Mouse (Mus musculus) kidney, embryonic 16.5 days (tissue): ENCODE data around the gene Ppp2r2d. TPM values are rescaled to one million over a fixed set of nuclear protein-coding genes. Genes with fewer than 3 reads are reported as not detected.

ENCODE experiments used
- ATAC-seq: fragments of 200-750 bp; cut with Nextera tagmentation; 2 replicates; pipeline ENCODE4 v1.8.0; 2017; ENCODE audit warnings: moderate TSS enrichment; ENCODE audit not compliant: low FRiP score, low TSS enrichment
- H3K27ac ChIP-seq: fragments of 300-500 bp; sonication (generic); 2 replicates; pipeline ENCODE4 v1.5.1; 2014; ENCODE audit warnings: low read length
- H3K27me3 ChIP-seq: fragments of 300-500 bp; sonication (generic); 2 replicates; pipeline ENCODE4 v1.6.1; 2014; ENCODE audit warnings: low read length, control low read depth, mixed read lengths; ENCODE audit not compliant: insufficient read depth
- H3K36me3 ChIP-seq: fragments of 300-500 bp; sonication (generic); 2 replicates; pipeline ENCODE4 v1.6.1; 2014; ENCODE audit warnings: low read length, control low read depth, mixed read lengths; ENCODE audit not compliant: insufficient read depth
- H3K4me1 ChIP-seq: fragments of 300-500 bp; sonication (generic); 2 replicates; pipeline ENCODE4 v1.6.1; 2014; ENCODE audit warnings: low read length, control low read depth, mixed read lengths; ENCODE audit not compliant: insufficient read depth
- H3K4me2 ChIP-seq: fragments of 300-500 bp; sonication (generic); replicated peaks from 2 replicates; pipeline ENCODE4 v1.6.1; 2014; ENCODE audit warnings: low read depth, low read length
- H3K4me3 ChIP-seq: fragments of 300-500 bp; sonication (generic); 2 replicates; pipeline ENCODE4 v1.5.1; 2014; ENCODE audit warnings: mild to moderate bottlenecking, low read length
- H3K9ac ChIP-seq: fragments of 300-500 bp; sonication (generic); replicated peaks from 2 replicates; pipeline ENCODE4 v1.6.1; 2014; ENCODE audit warnings: low read length
- H3K9me3 ChIP-seq: fragments of 300-500 bp; sonication (generic); 2 replicates; pipeline ENCODE4 v1.6.1; 2016; ENCODE audit warnings: low read length, control low read depth
- WGBS: fragments of 180-500 bp; shearing (Covaris S2); extraction: QIAGEN DNeasy Blood & Tissue Kit; methylation state at CpG from one replicate; pipeline ENCODE4 v1.1.7; 2014; 5-methylcytosine and 5-hydroxymethylcytosine counted together
- polyA plus RNA-seq: library from polyadenylated mRNA; unstranded; fragments of >200 nt; fragmentation: Nextera tagmentation; extraction: Ambion mirVana; gene quantifications from 2 replicates; pipeline ENCODE4 v1.2.1, GENCODE M21; 2015

Ppp2r2d gene
- polyA plus RNA-seq, 1 experiment from 2014 or later = 28.7 TPM

GRCm38 (mm10) chr7:138840594-138841021 is 5.3 kb upstream of the Ppp2r2d start:
- Histone ChIP-seq H3K27me3 (no peaks in the 10 kb centered on the region), H3K27ac (no peak overlapping the region), H3K4me3 (no peak overlapping the region), H3K4me2 (no peak overlapping the region), H3K36me3 (peaks cover 11% of the 10 kb centered on the region), H3K9ac (no peak overlapping the region), H3K9me3 (no peaks in the 10 kb centered on the region), H3K4me1 (peaks cover 11% of the 10 kb centered on the region)
- ATAC-seq = peak; percentile 50; the same call in 1 of the 2 replicates
- WGBS = 42% methylated on average over 4 of the region's 4 CpGs

- no peaks in the 10 kb centered on the region for H3K9me3 ChIP-seq
- H3K4me3 ChIP-seq = no peak overlapping the region
- peaks cover 11% of the 10 kb centered on the region for H3K4me1 ChIP-seq
- H3K4me2 ChIP-seq = no peak overlapping the region
- H3K9ac ChIP-seq = no peak overlapping the region
- ATAC-seq = no peak
- 0 out of 2 replicates have a peak, but pooled peaks cover 3% of the 10 kb centered on the region for H3K36me3 ChIP-seq
- WGBS = 58% methylated on average over 3 of the region's 3 CpGs
- H3K27me3 ChIP-seq = no peaks in the 10 kb centered on the region
- H3K27ac ChIP-seq = no peak overlapping the region
These were observed 4.3 kb upstream of the Ppp2r2d start for GRCm38 (mm10) chr7:138841436-138842151.

GRCm38 (mm10) chr7:138843421-138843820 is 2.5 kb upstream of the Ppp2r2d start:
- Histone ChIP-seq H3K4me3 (no peak overlapping the region), H3K27me3 (no peaks in the 10 kb centered on the region), H3K9me3 (no peaks in the 10 kb centered on the region), H3K36me3 (0 out of 2 replicates have a peak, but pooled peaks cover 3% of the 10 kb centered on the region), H3K4me1 (peaks cover 25% of the 10 kb centered on the region), H3K4me2 (no peak overlapping the region), H3K9ac (no peak overlapping the region), H3K27ac (no peak overlapping the region)
- WGBS = 91% methylated on average over 4 of the region's 4 CpGs
- no peak for ATAC-seq

GRCm38 (mm10) chr7:138845111-138845510 is 768 bp upstream of the Ppp2r2d start:
- Histone ChIP-seq H3K27ac (no peak overlapping the region), H3K9ac (peak overlapping the region; percentile 91), H3K4me2 (peak overlapping the region; percentile 80), H3K4me3 (peak overlapping the region; percentile 84), H3K9me3 (no peaks in the 10 kb centered on the region), H3K4me1 (peaks cover 27% of the 10 kb centered on the region), H3K36me3 (0 out of 2 replicates have a peak, but pooled peaks cover 3% of the 10 kb centered on the region), H3K27me3 (no peaks in the 10 kb centered on the region)
- ATAC-seq = no peak
- 22% methylated on average over 8 of the region's 8 CpGs for WGBS

GRCm38 (mm10) chr7:138846502-138846991 is 668 bp downstream of the Ppp2r2d start:
- H3K36me3 ChIP-seq = 0 out of 2 replicates have a peak, but pooled peaks cover 3% of the 10 kb centered on the region
- peaks cover 27% of the 10 kb centered on the region for H3K4me1 ChIP-seq
- ATAC-seq = peak; percentile 86
- H3K4me3 ChIP-seq = peak overlapping the region; percentile 84
- H3K4me2 ChIP-seq = peak overlapping the region; percentile 93
- H3K27me3 ChIP-seq = no peaks in the 10 kb centered on the region
- WGBS = under 1% methylated on average over 39 of the region's 61 CpGs
- H3K27ac ChIP-seq = peak overlapping the region; percentile 97
- H3K9ac ChIP-seq = peak overlapping the region; percentile 91
- no peaks in the 10 kb centered on the region for H3K9me3 ChIP-seq

GRCm38 (mm10) chr7:138847316-138848027 is 1.6 kb downstream of the Ppp2r2d start:
- Histone ChIP-seq H3K4me1 (peaks cover 27% of the 10 kb centered on the region), H3K27ac (no peak overlapping the region), H3K9me3 (no peaks in the 10 kb centered on the region), H3K36me3 (peaks cover 7% of the 10 kb centered on the region), H3K4me3 (peak overlapping the region; percentile 84), H3K27me3 (no peaks in the 10 kb centered on the region), H3K9ac (peak overlapping the region; percentile 91), H3K4me2 (peak overlapping the region; percentile 93)
- WGBS = 35% methylated on average over 13 of the region's 13 CpGs
- ATAC-seq = no peak

- no peak overlapping the region for H3K27ac ChIP-seq
- H3K9me3 ChIP-seq = no peaks in the 10 kb centered on the region
- H3K9ac ChIP-seq = 0 out of 2 replicates have a peak overlapping the region, but pooled peaks have one; percentile 91
- WGBS = 79% methylated on average over 7 of the region's 7 CpGs
- H3K4me2 ChIP-seq = peak overlapping the region; percentile 93
- no peaks in the 10 kb centered on the region for H3K27me3 ChIP-seq
- H3K36me3 ChIP-seq = peaks cover 10% of the 10 kb centered on the region
- ATAC-seq = no peak
- H3K4me3 ChIP-seq = peak overlapping the region; percentile 84; the same call in 1 of the 2 replicates
- peaks cover 27% of the 10 kb centered on the region for H3K4me1 ChIP-seq
These were observed 2.4 kb downstream of the Ppp2r2d start for GRCm38 (mm10) chr7:138848028-138848920.

- no peak overlapping the region for H3K4me3 ChIP-seq
- H3K36me3 ChIP-seq = peaks cover 18% of the 10 kb centered on the region
- H3K27me3 ChIP-seq = no peaks in the 10 kb centered on the region
- no peak overlapping the region for H3K4me2 ChIP-seq
- H3K9ac ChIP-seq = no peak overlapping the region
- no peak for ATAC-seq
- H3K27ac ChIP-seq = no peak overlapping the region
- no peaks in the 10 kb centered on the region for H3K9me3 ChIP-seq
- peaks cover 20% of the 10 kb centered on the region for H3K4me1 ChIP-seq
These were observed 4.2 kb downstream of the Ppp2r2d start for GRCm38 (mm10) chr7:138850083-138850482.

- H3K4me2 ChIP-seq = no peak overlapping the region
- no peak overlapping the region for H3K9ac ChIP-seq
- H3K4me3 ChIP-seq = no peak overlapping the region
- H3K4me1 ChIP-seq = peaks cover 2% of the 10 kb centered on the region
- H3K9me3 ChIP-seq = no peaks in the 10 kb centered on the region
- H3K27ac ChIP-seq = no peak overlapping the region
- no peak for ATAC-seq
- H3K27me3 ChIP-seq = no peaks in the 10 kb centered on the region
- peaks cover 28% of the 10 kb centered on the region for H3K36me3 ChIP-seq
- WGBS = 96% methylated on average over 4 of the region's 4 CpGs
These were observed 7.6 kb downstream of the Ppp2r2d start for GRCm38 (mm10) chr7:138853417-138854031.
